Mouse (Mus musculus) fibroblast of lung, adult 2 months (primary cell): ENCODE results near the gene Gm29666.

Experiments used
- DNase-seq: peaks from one replicate; pipeline ENCODE4 v3.0.0-alpha.2; 2011; ENCODE audit warnings: low read depth

The Gm29666 gene

DNA sequence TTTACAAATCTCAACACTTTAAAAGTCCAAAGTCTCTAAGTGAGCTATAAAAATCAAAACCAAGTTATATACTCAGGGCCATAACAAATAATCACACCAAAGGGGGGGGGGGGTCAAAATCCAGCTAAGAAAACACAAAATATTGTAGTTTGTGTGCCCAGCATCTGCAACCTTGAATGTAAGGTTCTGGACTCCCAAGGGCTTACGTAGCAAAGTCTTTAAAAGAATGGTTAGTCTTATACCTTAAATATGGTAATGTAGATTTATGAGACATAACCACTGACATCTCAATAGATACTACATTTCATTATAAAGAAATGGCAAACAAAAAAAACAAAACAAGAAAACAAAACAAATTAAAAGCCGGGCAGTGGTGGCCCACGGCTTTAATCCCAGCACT, at the start of gene Gm29666:
Gene Gm29666, minus strand, starts transcription at position 101 of the 400 bp plus-strand sequence.
- no peak for DNase-seq

DNA sequence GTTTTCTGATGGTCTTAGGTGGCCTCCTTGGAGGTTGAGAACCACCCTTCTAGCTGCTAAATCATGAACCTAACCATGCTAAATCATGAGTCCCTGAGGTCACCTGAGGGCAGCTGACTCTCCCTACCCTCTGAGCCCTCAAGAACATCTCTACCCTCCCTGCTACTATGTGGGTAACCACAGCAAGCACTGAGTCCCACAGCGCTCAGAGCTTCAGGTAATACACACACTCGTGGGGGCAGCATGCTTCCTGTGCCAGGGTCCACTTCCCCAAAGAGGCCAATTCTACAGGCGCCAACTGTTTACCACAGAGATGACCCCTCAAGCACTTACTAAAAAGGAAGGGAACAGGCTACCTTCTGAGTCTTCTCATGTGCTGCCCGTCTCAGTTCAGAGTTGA, 48.7 kb upstream of the Gm29666 start:
- no peak for DNase-seq

DNA sequence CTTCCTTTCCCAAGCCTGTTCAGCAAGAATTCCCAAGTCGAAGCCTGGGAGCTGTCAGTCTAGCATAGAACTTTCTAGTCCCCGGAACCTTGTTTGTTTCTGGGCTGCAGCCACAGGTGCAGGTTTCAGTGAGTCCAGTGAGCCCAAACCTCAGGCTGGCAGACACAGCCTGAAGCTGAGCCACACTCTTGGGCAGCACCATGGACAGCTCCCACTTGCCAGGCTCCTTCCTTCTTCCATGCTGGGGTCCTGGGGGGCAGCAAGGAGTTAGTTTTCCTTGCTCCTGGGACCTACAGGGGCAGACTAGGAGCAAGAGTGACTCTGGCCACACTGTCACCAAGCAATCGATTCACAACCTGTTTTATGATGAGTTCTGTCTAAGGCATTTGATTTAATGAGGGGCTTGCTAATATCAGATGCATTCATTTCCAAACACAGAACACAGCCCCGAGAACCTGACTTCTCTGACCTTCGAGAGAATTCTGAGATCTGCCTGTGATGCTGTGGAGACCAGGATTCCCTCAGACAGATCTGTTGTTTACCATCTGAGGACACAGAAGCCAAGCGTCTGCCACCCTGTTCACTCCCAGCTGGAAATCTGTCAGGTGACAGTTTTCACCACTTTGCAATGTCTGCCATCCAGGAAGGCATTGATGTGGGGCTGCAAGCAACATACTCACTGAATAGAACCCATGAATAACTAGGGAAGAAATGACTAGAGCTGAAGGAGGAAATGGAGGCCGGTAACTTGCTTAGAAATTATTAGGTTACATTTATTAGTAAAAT, 45.9 kb upstream of the Gm29666 start:
- no peak for DNase-seq

DNA sequence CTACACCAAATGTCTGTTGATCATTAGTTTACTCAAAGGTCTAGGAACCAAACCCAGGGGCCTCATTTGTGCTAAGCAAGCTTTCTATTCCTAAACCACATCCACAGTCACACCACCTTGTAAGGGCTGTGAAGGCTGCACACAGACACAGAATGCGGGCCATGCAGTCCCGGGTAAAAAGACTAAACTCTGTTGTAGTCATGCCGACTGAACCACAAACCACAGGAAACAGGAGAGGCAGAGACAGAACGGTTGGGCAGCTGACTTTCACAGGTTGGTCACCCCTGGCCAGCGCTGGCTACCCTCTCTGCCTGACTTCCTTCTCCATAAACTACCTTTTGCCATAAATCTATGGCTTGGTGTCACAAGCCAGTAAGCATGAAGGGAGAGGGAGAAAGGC, 44.9 kb upstream of the Gm29666 start:
- DNase-seq = no peak

DNA sequence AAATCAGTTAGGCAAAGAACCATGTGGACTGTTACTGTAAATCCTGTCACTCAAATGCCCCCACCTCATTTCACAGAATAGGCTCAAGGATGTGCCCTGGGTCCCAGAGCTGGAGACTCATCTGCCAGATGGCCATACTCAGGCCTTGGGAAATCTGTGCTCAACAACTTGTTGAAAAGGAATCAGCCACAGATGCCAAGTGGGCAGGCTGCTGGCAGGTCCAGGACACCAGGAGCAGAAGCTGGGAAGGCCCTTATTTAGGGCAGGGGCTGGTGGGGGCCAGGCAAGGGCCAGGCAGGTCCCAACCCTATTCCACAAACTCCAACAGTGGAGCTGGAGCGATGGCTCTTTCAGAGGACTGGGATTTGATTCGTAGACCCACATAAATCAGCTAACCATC, 42.7 kb upstream of the Gm29666 start:
- no peak for DNase-seq

DNA sequence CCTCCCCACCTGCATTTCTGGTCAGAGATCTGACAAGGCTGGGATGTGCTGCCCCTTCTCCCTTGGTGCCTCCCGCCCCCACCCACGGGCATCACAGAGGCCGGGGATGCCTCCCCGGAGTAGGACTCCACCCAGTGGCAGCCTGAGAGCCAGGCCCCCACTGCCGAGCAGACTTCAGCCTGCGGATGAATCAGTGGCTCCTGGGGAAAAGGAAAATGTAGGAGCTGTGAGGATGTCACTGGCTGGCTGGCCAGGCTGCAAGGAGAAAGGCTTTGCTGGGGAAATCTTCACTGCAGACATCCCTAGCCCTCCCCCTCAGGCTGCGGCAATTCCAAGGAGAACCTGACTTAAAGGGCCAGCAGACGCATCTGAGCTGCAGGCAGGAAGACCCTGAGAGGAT, 40.9 kb upstream of the Gm29666 start:
- no peak for DNase-seq

DNA sequence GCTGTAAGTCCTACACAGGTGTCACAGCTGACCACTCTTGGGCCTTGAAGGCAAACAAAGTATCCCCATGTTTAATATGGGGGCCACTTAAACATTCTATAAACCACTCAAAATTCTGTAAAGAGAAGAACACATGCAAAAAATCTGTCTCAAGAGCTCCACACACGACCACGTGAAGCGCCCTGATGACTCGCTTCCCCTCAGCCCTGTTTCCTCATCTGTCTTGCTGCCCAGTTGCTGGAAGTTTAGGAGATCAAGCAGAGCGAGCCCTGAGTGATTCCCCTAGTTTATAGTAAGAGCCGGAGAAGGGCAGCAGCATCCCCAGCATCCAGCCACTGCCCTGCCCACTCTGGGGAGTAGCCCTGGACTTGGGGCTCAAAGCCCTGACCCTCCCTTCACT, 40.1 kb upstream of the Gm29666 start:
- no peak for DNase-seq

DNA sequence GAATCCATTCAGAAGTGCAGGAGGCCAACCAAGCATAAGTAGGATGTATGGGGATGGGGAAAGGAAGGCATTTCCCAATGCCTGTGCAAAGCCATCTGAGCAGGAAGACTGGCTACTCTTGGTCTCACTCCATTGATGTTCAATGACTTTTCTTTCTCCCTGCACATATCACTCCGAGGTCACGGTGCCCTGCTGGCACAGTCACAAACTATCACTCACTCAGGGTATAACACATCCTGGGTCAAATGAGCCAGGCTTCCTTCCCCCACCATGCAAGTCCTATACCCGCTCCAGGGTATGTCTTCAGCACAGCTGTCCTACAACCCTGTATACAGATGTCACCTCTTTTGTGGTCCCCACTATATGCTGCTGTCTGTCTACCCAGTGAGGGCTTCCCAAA, 38.5 kb upstream of the Gm29666 start:
- no peak for DNase-seq

DNA sequence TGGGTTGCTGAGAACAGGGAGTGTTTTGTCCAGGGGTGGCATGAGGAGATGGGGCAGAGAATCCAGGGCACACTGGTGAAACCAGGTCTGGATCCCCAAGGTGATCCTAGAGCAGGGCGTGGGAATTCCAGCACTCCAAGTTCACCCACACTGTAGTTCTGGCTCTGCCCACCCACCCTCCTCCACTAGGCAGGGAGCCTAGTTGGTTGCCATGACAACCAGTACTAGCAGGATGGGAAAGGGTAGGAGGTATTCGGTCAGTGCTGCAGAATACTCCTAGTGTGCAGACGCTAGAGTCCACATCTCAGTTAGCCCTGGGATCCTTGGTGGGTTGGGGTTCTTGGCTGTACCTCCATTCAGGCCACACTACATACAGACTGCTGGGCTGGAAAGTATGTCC, 38.0 kb upstream of the Gm29666 start:
- no peak for DNase-seq

DNA sequence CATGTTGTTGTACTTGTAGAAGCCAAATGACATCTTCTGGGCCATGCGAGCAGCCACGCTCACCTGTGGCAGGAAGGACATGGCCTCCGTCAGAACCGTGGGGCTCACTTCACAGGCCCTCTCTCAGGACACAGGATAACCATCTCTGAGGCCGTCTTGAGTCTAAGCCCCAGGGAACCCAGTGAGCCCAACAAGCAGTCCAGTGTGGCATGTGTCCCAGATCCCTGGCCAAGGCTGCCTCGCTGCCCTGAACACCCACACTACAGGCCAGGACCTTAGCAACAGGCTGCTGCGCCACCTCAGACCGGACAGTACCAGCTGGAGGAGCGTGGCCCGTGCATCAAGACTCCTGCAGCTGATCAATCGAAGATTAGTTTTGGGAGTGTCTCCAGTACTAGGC, 33.4 kb upstream of the Gm29666 start:
- DNase-seq = no peak

DNA sequence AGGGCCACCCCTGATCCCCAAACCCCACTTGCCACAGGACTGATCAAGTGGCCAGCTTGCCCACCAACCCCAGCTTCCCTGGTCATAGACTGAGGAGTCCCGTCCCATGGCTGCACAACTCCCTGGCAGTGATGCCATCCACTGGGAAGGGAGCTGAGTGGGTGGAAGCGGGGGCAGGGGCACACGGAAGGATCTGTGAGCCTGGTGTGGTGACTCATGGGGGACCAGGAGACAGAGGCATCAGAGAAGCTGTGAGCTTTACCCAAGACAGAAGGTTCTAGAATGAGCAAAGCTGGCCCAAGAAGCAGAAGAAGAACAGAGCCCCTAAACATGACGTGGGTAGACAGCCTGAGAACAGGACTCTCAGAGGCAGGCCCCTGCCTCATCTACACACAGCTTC, 30.2 kb upstream of the Gm29666 start:
- no peak for DNase-seq

DNA sequence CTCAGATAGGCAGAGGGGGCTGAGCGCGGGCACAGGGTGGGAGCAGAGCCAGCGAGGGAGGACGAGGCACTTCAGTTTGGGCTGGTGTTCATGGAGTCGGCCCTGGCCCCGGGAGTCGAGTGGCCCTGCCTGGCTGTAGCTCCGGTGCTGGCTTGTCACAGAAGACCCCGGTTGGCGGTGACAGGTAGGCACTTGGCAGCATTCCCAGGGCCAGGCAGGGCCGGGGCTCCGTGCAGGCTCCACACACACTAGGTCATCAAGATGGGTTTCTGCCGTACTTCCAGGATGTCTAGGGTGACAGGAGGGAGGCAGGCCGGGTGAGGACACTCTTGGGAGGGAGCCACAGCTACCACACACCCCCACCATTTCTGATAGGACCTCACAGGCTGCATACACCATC, 29.2 kb upstream of the Gm29666 start:
- DNase-seq = no peak

DNA sequence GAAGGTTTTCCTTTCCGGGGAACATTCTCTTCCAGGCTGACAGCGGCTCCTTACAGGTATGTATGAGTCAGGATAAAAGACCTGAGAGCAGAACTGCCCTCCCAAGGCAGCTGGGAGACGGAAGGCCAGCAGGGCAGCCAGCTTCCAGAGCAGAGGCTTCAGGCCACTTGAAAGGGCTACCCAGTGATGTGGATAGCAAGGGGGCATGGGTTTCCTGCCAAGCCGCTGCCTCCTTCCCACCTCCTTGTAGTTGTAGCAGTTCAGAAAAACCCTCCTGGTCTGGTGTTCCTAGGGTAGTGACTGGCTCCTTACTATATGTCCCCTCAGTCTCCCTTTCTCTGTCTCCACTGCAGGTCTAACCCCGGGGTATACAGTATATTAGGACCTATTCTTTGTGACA, 24.5 kb upstream of the Gm29666 start:
- DNase-seq = no peak

DNA sequence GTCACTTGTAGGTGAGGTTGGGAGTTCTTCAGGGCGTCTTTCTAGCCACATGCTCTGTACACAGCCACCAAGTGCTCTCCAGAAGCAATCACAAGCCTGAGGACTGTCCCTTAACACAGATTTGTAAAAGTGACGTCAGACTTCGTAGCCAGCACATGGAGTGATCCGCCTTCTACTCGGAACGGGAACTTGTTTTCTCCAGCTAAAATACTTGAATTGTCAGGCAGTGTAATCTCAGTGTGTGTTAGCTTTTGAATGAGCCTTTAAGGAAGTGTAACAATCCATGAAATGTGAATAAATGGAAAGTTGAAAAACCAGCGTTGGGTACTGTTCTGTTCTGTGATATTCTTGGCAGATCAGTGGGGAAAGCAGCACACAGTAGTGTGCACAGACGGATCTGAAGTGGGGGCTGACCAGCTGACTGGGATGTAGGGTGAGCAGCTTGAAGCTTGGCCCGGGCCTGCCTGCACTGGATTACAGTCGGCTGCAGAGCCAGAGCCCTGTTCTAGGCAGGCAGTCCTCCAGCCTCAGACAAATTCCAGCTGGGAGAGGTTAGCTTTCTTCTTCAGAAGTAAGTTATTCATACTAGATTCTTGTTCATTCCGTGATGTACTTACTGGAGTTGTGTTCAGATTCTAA, 22.9 kb upstream of the Gm29666 start:
- DNase-seq = no peak

DNA sequence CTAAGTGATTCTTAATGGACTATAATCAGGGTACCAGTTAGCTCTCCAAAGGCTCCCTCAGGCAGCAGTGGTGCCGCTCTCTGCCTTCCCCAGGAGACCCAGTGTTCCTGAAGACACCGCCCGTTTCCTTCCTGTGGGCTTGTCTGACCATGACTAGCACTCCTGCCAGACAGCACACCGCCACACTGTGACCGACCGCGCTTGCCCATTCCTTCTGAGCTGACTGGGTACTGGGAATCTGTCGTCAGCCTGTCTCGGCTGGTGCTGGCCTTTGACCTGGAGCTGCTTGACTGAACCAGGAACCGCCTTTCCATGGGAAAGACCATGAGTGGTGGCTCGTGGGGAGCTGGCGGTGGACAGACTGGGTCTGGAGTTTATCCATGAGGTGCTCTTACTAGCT, 20.3 kb upstream of the Gm29666 start:
- no peak for DNase-seq

DNA sequence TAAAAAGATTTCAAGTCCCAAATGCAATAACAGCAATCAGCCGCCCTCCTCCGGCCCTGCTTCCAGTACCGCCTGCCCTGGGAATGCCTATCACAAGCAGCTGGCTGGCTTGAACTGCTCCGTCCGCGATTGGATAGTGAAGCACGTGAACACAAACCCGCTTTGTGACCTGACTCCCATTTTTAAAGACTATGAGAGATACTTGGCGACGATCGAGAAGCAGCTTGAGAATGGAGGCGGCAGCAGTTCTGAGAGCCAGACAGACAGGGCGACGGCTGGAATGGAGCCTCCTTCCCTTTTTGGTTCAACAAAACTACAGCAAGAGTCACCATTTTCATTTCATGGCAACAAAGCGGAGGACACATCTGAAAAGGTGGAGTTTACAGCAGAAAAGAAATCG, 15.1 kb upstream of the Gm29666 start:
- DNase-seq = no peak

DNA sequence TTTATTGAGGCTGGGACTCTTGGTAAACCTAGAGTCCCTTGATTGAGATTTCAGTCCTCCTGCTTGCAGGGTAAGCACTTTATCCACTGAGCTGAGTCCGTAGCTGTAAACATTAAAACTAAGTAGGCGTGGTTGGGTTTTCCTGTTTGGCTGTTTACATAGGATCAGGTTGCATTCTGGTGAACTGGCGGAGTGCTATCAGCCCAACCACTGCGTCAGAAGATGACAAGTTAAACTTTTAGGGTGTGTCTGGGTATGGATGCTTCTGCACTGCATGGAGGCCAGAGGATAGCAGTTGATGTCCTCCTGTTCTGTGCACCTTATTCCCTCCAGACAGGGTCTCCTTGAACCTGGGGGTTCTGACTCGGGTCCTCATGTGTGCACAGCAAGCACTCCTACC, 12.5 kb upstream of the Gm29666 start:
- DNase-seq = no peak

DNA sequence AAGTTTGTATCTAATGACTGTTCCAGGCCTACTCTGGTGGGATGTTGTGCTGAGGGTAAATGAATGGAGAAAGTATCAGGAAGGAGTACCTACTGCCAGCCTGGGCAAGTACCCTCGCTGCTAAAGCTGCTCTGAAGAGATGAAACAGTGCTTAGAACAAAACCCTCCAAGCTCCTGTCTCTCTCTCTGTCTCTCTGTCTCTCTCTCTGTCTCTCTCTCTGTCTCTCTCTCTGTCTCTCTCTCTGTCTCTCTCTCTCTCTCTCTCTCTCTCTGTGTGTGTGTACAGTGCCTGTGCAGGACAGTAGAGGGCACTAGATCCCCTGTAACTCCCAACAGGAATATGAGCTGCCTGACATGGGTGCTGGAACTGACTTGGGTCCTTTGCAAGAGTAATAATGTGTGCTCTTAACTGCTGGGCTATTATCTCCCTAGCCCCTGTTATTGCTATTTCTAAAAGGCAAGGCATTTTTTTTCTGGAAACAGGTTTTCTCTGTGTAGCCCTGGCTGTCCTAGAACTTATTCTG, 5.7 kb upstream of the Gm29666 start:
- DNase-seq = no peak

DNA sequence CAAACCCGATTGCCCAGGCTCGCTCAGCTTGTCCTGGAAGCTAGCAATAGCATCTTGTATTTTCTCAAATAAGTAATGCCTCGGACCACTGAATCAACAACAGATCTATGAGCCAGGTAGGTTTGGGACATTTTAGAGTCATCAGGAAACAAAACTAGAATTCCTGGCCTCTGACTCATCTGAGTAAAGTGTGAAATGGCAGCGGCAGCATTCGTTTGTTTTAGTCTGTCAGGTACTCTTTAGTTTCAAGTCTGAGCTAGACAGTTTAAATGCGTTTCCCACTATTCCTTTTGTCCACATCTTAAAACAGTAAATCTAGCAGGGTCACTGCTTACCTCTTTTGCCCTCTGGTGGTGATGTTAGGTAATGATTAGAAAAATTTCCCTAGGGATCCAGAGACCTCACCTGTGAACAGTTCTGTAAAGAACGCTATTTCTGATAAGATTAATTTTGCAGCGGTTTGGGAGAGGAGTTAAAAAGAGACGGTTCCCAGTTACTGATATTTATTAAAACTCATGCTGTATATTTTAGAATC, 5.0 kb upstream of the Gm29666 start:
- DNase-seq = no peak

DNA sequence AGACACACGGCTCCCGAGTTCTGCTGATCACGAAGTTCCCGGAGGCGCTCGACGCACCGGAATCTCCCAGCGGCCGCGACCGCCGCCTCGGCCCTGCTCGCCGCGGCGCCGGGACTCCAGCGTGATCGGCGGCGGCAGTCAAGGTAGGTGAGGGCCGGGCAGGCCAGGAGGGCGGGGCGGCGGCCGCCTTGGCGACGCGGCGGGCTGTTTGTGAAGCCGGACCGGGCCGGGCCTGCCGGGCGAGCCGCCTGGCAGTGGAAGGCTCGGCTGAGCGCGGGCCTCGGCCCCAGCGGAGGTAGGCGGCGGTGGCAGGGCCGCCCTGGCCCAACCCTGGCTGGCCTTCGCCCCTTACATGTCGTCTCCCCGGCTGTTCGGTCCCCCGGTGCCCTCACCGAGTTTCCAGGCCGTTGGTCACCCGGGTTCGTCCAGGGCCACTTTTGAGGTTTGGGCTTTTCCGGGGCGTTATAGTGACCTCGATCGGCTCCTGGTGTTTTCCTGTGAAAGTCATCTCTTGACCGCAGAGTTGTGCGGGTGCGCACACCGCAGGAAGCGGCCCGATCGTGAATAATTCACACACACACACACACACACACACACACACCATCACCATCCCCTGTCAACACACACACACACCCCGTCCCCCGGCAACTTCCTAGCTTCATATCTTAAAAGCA, 3.8 kb upstream of the Gm29666 start:
- no peak for DNase-seq

DNA sequence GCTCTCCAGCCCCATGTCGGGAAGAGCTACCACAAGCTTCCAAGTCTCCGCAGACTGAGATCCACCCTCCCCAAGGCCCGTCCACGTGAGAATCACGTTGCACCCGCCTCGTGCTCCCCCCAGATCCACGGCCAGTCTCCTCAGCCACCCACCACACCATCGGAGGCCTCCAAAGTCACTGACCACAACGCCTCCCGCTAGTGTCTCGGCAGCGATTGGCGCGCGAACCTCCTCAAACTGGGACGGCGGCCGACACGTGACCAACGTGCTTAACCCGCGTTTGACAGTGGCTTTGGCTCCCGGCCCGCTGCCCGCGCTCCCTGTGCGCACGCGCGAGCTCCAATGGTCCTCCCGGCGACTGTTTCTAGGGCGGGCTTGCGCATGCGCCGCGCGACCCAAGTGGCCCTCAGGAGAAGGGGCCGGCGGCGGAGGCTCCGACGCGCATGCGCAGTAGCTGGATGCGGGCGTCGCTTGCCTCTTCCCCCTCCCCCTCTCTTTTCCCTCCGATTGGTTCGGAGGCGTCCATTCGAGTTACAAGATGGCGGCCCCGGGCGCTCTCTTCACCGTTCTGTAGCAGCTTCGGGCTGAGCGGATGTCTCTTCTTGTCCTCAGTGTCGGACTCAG, 3.2 kb upstream of the Gm29666 start, which contains the start of gene Nup50:
Gene Nup50, plus strand, starts transcription at position 528 of the 624 bp plus-strand sequence.
- DNase-seq = peak; percentile 96

DNA sequence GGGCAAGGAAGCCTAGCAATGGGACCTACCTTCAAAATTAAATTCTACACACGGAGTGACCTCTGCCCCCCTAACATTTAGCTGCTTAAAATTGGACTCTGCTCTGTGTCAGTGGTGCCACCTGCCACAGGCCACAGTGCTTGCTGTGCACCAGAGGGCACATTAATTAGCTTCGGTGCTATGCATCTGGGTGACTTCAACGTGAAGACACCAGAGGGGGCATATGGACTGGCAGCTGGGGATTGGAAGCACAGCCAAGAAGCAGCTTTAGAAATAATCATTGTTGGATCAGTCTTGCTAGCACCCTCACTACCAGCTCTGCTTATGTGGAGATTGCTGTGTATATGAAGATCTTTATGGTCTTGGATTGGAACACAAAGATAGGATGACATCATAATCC, 6.6 kb downstream of the Gm29666 start:
- DNase-seq = no peak
